Mouse (Mus musculus) thymus, adult 2 months (tissue): ENCODE measurements around the gene Angptl8.

Experiments used
- CTCF ChIP-seq: fragments of 200-500 bp; IDR thresholded peaks from 2 replicates; pipeline ENCODE4 v1.5.1; 2012; ENCODE audit warnings: mild to moderate bottlenecking, control low read depth, low read length, moderate library complexity, borderline replicate concordance; ENCODE audit not compliant: control insufficient read depth, poor library complexity, insufficient read depth; ENCODE audit errors: extremely low read depth
- POLR2A ChIP-seq: fragments of 200-500 bp; IDR thresholded peaks from 2 replicates; pipeline ENCODE4 v1.6.1; 2012; ENCODE audit warnings: mild to moderate bottlenecking, low read length, control low read depth, moderate library complexity; ENCODE audit not compliant: control insufficient read depth, poor library complexity, insufficient read depth; ENCODE audit errors: extremely low read depth

GRCm38 (mm10) chr9:21798345-21799009 is 36.8 kb upstream of the Angptl8 start, which contains the start of gene Kank2:
- TF ChIP-seq CTCF (no peak), POLR2A (no peak)
